Mouse (Mus musculus): ENCODE measurements around the gene Tmem116.
"Not testable (repeated sequence)": the region's sequence is repeated elsewhere in the genome, so short reads cannot be mapped to it uniquely, and the experiment has no call there.

Tmem116 gene

DNA sequence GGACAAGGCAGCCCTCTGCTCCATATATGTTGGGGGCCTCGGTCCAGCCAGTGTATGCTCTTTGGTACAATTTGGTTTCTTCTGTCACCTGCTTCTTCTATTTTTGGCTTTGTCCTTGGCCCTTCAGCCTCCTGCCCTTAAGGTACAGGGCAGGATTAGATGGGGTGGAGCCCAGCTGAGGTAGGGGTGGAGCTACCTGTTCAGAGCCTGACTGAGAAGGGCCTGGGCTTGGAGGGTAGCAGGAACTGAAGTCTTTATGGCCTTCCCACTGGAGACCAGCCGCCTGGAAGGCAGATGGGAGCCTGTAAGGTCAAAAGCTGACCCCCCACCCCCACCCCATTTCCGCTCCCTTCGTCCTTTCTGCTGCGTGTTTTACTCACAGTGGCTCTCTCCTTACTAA is 11.3 kb downstream of the Tmem116 start:
- no peak for DNase-seq (ENCODE audit: low read depth, low spot score)

DNA sequence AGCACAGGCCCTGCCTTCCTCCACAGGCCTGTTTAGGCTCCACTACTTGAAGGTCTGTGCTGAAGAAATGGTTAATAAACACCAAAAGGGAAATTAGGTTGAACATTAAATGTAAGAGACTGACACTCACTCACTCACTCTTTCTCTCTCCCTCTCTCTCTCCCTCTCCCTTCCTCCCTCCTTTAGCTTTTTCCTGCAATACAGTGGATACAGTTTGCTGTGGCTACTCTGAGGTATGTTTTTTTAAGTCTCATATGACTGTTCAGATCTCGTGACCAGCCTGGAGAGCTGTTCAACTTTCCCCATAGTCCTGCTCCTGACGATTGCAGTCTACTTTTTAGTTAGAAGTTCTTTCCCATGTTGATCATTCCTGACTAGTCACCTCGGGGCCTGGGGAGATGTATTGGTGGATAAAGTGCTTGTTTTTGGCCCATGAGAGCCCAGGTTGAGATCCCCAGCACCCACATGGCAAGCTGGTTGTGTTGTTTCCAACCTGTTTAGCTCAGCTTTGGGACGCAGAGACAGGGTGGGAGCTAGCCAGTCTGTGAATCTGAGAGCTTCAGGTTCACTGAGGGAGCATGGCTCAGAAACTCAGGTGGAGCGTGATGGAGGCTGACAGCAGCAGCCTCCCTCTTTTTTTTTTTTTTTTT is 12.0 kb downstream of the Tmem116 start:
- DNase-seq (ENCODE audit: low read depth, low spot score), result no peak

DNA sequence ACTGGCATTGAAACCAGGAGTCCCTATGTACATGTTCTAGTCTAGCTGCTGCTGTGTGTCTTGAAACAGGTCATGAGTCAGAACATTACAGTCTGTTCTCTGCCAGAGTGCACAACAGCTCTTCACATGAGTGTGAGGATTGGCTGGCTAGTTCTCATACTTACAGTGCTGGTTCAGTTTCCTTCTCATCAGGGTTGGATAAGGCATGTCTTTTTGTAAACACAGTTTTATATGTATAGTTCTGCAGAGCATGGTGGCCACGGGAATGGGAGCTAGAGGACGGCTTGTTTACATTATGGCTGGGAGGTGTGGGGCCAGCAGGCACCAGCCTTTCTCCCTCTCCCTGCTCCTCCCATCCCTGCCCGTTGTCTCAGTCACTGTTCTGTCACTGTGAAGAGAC is 17.9 kb downstream of the Tmem116 start:
- no peak for DNase-seq (ENCODE audit: low read depth, low spot score)

DNA sequence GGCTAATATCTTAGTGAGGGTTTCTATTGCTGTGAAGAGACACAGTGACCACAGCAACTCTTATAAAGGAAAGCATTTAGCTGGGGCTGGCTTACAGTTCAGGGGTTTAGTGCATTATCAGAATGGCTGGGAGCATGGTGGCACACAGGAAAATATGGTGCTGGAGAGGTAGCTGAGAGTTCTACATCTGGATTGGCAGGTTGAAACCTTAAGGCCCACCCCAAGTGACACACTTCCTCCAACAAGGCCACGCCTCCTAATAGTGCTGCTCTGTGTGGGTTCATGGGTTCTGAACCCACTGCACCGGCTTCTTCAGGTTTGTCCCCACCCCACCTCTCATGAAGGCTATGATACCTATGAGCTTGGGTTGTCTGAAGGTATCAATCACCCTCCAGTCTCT is 20.7 kb downstream of the Tmem116 start:
- peak; percentile 77 for DNase-seq (ENCODE audit: low read depth, low spot score)

DNA sequence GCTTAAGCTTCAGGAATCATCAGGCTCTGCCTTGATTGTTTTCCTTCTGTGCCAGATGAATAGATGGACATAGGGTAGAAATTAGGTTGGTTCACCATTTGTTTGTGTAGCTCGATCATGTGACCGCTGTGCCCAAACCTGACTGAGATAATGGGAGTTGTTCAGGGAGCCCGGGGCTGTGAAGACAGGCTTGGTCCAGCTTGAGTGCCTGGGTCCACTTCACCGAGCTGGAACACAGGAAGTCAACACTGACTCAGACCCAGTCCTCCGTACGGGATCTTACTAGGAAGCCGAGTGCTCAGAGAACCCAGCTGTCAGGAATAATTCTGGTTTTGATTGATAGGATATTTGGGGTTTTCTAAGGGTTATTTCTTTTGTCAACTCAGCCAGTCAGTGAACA is 22.9 kb downstream of the Tmem116 start:
- no peak for DNase-seq (ENCODE audit: low read depth, low spot score)

DNA sequence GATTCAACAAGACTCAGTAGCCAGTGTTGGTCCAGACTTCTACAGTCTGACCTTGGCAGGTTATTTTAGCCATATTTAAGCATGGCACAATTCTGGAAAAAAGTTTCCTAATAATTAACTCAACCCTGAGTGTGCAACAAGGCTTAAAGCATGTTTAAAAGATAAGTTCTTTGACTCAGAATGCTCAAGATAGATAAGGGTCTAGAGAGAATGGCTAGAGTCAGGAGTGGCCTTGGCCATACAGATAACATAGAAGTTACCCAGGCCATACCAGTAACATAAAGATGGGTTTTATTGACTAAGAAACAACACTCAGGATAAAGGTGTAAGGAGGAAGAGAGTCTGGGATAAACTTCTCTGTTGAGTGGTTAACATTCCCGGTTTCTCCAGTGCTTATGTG is 24.3 kb downstream of the Tmem116 start:
- DNase-seq (ENCODE audit: low read depth, low spot score), result no peak

DNA sequence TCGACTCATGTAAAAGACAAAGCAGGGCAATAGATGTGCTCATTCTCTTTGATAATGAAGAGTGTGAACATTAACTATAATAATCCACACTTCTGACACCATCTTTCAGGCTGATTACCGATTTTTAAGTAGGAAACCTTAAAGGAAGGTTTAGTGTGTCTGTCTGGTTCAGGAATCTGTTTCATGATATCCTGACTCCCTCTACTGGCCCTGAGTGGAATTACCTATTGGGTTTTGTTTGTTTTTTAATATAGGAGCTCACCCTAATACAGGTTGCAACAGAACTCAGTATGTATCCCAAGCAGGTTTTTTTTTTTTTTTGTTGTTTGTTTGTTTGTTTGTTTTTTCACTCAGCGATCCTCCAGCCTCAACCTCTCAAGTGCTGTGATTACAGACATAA is 26.0 kb downstream of the Tmem116 start:
- DNase-seq (ENCODE audit: low read depth, low spot score), result peak; percentile 68

DNA sequence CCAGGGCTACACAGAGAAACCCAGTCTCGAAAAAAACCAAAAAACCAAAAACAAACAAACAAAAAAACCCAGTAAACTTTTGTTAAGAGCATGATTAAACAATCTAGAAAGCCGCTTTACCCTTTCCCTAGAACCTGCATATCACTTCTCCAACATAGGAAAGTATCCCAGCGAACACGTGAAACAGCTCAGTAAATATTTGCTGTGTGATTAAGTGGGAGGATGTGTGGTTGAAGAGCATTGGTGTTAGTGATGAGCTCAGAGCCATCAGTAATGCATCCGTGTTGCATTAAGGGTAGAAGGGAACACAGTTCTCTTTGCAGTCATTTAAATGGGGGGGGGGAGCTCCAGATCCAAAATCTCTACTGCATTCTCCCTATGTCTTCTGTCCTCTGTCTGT is 33.1 kb downstream of the Tmem116 start:
- DNase-seq (ENCODE audit: low read depth, low spot score), result no peak

DNA sequence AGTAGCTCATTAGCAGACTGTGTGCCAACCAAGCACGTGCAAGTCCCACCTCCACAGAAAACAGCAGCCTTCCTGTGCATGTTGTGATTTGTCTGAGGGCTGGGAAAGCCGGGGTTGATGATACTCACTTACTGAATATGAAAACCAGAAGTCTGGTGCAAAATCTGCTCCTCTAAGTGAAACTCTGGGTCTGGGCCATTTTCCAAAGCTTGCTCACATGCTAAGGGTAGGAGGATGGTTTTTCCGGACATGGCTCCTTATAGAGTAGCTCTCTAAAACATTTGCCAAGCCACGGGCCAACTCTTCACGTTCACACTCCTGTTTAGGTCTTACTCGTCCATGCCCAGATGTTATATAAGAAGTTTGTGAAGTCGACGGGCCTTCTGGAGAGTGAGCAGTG is 41.6 kb downstream of the Tmem116 start:
- DNase-seq (ENCODE audit: low read depth, low spot score), result no peak

DNA sequence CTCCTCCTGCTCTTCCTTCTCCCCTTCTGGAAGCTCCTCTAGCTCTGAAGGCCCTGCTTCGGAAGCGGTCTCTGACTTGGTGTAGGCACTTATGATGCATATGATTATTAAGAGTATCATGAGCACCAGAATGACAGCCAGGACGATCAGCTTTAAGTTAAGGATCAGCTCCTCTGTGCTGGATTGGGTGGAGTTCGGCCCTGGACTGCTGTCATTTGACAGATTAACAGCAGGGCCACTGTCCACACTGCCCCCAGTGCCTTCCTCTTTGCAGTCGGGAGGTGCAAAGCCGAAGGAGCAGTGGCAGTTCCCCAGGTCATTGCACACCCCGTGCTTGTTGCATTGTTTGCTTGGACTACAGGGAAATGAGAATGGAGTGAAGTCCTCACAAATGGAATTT is 49.0 kb downstream of the Tmem116 start:
- no peak for DNase-seq (ENCODE audit: low read depth, low spot score)

DNA sequence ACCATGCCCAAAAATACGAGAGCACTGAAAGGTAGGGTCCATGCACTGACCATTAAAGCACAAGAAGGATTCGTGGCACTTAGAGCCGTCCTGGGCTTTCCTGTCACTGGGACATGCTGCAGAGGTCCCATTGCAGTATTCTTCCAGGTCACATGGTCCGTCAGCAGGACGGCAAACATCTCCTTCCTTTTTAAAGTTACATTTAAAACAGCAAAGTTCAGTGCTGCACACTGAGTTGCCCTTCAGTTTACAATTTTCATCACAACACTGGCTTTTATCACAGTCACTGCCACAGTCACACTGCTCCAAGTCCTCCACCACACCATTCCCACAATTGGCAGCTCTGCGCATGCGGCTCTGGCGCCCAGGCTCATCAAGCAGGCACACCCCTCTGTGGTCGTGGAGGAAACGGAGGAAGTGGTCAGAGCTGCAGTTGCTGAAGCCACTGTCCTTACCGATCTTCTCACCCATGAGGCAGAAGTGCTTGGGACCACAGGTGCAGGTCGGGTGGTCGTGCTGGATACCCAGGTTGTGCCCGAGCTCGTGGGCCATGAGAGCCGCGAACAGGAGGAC is 49.8 kb downstream of the Tmem116 start:
- not testable (repeated sequence) for DNase-seq (ENCODE audit: low read depth, low spot score)

DNA sequence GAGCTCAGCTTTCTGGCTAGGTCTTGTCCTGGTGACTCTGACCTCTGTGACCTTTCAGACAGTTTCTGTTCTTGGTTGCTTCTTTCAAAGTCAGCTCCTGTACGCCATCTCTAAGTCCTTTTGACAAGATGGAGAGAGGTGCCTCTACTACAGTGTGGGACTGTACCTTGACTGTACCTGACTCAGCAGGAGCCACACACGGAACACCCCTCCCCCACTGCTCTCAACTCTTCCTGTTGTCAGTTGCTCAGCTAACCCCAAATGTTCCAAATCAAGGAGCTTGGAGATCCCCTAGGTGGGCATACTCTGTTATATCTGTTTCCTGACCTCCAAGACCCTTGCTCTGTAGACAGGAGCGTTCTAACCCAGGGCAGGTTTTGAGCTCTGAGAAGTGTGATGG is 51.5 kb downstream of the Tmem116 start, which contains the start of gene Adam1b:
TSS of gene Adam1b (minus strand) at position 205 of the 400 bp plus-strand sequence.
- DNase-seq (ENCODE audit: low read depth, low spot score), result no peak

DNA sequence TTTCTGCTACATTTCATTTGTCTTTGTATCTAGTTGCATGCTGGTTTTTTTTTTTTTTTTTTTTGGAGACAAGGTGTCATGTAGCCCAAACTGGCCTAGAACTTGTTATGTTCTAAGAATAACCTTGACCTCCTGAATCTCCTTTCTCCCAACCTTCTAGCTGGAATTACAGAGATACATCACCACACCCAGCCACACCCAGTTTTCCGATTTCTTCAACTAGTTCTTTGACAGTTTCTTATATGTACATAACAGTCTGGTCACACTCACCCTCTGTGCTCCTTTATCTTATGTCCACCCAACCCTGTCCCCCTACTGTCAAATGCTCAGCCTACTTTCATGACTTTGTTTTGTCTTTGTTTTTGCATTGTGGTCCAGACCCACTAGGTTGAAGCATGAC is 55.2 kb downstream of the Tmem116 start:
- peak; percentile 59 for DNase-seq (ENCODE audit: low read depth, low spot score)

DNA sequence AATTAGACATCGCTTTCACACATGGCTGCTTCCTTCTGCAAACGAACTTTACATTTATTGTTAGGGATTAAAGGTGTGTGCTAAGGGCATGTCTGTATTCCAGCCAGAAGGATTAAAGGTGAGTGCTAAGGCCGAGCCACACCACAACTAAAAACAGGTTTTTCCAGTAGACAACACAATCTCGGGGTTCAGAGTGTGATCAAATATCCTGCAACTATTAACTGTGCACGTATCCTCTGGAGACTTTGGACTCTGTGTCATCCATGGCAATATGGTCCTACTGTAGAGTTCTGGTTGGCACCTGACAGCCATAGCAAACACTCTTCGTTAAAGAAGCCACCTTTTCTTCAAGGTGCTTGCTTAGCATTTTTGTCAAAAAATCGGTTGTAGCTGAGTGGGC is 58.3 kb downstream of the Tmem116 start:
- no peak for DNase-seq (ENCODE audit: low read depth, low spot score)

DNA sequence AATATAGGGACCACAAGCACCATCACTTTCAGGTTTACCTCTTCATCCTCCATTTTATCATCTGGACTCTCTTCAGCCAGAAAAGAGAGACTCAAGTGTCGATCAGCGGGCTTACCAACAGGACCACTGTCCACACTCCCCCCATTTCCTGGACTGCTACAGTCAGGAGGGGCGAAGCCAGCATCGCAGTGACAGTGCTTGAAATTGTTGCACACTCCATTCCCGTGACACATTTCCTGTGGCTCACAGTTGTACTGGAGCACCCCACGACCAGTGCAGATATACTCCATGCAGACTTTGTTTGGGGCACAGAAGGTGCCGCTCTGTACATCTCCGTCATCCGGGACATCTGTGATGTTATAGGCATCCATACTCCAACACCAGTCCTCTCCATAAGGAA is 67.3 kb downstream of the Tmem116 start:
- DNase-seq (ENCODE audit: low read depth, low spot score), result no peak

DNA sequence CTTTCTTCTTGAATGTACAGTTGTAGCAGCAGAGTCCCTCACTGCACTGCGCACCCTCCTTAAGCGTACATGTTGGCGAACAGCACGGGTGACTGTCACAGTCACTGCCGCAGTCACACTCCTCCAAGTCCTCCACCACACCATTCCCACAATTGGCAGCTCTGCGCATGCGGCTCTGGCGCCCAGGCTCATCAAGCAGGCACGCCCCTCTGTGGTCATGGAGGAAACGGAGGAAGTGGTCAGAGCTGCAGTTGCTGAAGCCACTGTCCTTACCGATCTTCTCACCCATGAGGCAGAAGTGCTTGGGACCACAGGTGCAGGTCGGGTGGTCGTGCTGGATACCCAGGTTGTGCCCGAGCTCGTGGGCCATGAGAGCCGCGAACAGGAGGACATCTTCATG is 68.1 kb downstream of the Tmem116 start:
- peak; percentile 48 for DNase-seq (ENCODE audit: low read depth, low spot score)

DNA sequence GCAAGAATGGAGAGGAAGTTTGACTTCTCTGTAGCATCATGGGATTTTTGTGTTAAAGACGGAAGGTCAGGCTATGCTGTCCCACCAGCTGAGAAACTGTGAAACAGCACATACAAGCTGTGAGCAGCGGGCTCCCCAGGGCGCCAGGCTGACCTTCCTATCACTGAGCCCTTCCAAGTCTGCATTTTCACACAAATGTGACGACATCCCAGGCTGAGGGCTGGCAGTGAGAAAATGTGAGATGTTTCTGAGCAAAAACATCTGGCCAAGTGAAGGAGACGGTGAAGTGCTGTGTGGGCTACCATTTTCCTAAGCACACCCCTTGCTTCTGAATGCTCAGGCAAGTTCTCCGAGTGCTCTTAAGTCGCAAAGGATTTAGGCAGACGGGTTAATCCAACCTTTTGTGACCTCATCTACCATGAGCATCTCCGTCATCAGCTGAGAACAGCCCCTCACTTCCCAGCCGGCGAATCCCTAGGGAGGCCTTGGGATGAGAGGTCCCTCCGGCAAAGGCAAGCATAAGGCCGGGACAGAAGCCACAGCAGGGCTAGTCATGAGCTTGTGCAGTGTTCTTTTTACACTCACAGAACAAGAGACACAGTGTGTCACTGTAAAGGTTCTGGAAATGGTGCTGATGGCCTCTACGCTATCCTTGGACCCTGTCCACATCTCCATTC is 74.2 kb downstream of the Tmem116 start:
- DNase-seq (ENCODE audit: low read depth, low spot score), result no peak

DNA sequence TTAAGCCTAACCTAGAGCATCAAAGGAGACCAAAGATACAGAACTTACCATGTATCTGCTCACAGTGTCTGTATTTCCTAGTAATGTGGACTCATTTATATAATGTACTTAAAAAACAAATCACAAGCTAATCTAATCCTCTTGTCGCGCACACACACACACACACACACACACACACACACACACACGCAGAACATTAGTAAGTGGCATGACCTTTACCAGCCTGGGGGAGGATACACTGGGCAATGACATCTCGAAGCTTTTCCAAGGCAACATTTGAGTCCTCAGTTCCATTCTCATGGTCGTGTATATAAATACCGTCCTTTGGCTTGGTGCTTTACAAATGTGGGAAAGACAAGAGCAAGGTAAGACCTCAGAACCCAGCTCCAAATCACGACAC is 74.8 kb downstream of the Tmem116 start:
- no peak for DNase-seq (ENCODE audit: low read depth, low spot score)

DNA sequence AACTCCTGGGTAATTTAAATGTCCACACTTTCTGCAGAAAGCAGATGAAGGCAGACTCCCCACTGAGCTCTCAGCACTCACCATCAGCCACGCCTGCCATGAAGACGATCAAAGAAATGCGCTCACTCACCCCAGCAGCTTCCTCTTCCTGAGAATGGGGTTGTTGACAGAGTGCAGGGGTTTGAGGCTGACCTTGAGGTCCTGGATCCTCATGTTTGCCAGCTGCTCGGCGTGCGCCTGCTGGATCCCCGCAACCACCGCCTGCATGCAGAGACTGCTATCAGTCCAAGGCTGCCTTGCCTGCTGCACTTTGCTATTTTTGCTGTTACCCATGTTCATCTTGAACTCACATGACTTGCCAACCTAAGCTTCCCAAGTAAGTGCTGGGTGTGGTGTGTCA is 75.3 kb downstream of the Tmem116 start:
- peak; percentile 83 for DNase-seq (ENCODE audit: low read depth, low spot score)

DNA sequence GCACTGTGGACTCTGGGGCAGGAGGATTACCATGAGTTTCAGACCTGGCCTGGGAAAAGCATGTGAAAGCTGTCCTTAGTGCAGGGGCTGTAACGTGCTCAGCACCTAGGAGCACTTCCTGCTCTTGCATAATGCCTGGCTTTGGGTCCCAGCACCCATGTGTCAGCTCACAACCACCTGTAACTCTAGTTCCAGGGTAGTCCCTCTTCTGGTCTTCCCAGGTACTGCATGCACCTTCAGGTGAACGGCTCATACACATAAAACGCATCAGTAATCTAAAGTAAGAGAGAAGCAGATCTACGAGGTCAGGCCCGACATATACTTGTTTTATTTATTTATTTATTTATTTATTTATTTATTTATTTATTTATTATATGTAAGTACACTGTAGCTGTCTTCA is 82.8 kb downstream of the Tmem116 start:
- peak; percentile 86 for DNase-seq (ENCODE audit: low read depth, low spot score)

DNA sequence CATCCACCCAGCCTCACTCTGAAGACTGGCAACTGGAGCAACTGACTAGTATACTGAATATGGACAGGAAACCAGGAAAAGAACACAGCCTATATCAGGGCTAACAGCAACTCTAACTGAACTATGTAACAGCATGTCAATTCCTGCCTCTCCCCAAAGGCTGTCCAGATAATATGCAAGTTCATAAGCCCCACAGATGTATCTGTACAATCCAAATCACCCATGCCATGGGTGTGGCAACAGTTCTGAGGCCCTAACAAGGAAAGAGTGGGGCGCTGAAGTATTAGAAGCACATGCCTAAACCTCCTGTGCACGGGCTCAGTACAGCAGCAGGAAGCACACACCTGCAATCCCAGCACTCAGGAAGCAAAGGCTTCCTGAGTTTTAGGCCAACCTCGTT is 83.4 kb downstream of the Tmem116 start:
- no peak for DNase-seq (ENCODE audit: low read depth, low spot score)

DNA sequence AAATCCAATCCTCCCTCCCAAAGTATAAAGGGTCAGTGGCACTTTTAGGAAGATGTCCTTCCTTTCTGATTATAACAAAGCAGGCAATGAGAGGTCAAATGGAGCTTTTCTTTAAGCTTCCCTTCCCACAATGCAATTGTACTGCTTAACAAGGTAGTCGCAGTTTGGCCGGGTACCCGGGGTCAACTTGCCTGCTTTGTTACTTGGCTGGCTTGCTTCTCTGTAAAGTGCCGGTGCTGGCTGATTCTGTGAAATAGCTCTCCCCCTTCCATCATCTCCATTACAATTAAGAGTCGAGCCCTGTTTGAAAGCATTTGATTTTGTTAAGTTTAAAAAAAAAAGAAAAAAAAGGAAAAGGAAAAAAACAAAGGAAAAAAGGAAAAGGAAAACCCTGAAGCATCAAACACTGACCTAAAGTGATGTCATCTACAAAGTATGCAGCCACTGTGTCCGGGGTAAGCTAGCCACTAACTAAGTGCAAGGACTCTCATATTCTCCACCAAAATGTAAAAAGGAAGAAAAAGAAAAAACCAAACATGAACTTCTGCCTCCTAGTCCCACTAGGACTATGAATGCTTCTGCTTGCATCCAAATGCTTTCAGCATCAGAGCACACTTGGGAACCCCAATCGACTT is 85.3 kb downstream of the Tmem116 start:
- peak; percentile 86 for DNase-seq (ENCODE audit: low read depth, low spot score)

DNA sequence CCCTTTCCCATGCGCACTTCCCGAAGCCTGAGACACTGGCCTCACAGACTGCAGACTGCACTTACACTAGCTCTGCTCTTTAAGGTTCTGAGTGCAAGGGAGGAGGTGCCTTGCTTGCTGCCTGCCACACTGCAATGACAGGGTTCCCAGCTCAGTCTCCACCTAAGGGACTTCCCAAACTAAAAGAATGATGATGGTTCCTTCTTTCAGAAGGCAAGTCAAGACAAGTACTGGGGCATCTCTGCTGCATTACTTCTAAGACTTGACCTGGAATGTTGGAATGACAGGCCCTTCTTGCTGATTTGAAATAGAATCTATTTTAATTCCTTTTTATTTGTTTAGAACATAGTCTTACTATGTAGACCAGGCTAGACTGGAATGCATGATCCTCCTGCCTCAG is 85.9 kb downstream of the Tmem116 start:
- no peak for DNase-seq (ENCODE audit: low read depth, low spot score)
